Mouse (Mus musculus) ovary, postnatal 14 days (tissue): ENCODE data around the gene Zeb2.

Experiments
- DNase-seq: peaks from one replicate; pipeline ENCODE4 v3.0.0; 2022; ENCODE audit warnings: low spot score

The Zeb2 gene

GRCm38 (mm10) chr2:45117087-45117561 is at the start of gene Zeb2:
Gene Zeb2, minus strand, starts transcription at chr2:45117395.
- DNase-seq: peak; percentile 60

- no peak for DNase-seq
These were observed 41.6 kb upstream of the Zeb2 start for GRCm38 (mm10) chr2:45158785-45159184.

GRCm38 (mm10) chr2:45158351-45158782 is 41.2 kb upstream of the Zeb2 start:
- DNase-seq: no peak

GRCm38 (mm10) chr2:45153315-45153714 is 36.1 kb upstream of the Zeb2 start:
- DNase-seq: no peak

GRCm38 (mm10) chr2:45143162-45143561 is 26.0 kb upstream of the Zeb2 start:
- DNase-seq: no peak

GRCm38 (mm10) chr2:45138906-45139305 is 21.7 kb upstream of the Zeb2 start:
- DNase-seq: no peak

GRCm38 (mm10) chr2:45136783-45137182 is 19.6 kb upstream of the Zeb2 start:
- DNase-seq: no peak

GRCm38 (mm10) chr2:45133225-45133624 is 16.0 kb upstream of the Zeb2 start:
- no peak for DNase-seq

- DNase-seq: no peak
These were observed 13.4 kb upstream of the Zeb2 start for GRCm38 (mm10) chr2:45130461-45131156.

GRCm38 (mm10) chr2:45129556-45129955 is 12.4 kb upstream of the Zeb2 start:
- no peak for DNase-seq

GRCm38 (mm10) chr2:45128696-45129095 is 11.5 kb upstream of the Zeb2 start:
- no peak for DNase-seq

GRCm38 (mm10) chr2:45126401-45126800 is 9.2 kb upstream of the Zeb2 start:
- DNase-seq: no peak

GRCm38 (mm10) chr2:45125181-45125580 is 8.0 kb upstream of the Zeb2 start:
- no peak for DNase-seq

GRCm38 (mm10) chr2:45123490-45123889 is 6.3 kb upstream of the Zeb2 start:
- DNase-seq: no peak

- no peak for DNase-seq
These were observed 926 bp upstream of the Zeb2 start for GRCm38 (mm10) chr2:45118121-45118520.

- no peak for DNase-seq
These were observed 397 bp upstream of the Zeb2 start for GRCm38 (mm10) chr2:45117592-45117991.

- DNase-seq: no peak
These were observed 617 bp downstream of the Zeb2 start for GRCm38 (mm10) chr2:45116531-45117024.

GRCm38 (mm10) chr2:45115720-45116495 is 1.3 kb downstream of the Zeb2 start:
- DNase-seq: no peak

GRCm38 (mm10) chr2:45115211-45115610 is 2.0 kb downstream of the Zeb2 start:
- DNase-seq: no peak

- no peak for DNase-seq
These were observed 2.6 kb downstream of the Zeb2 start for GRCm38 (mm10) chr2:45114596-45114995.

GRCm38 (mm10) chr2:45113912-45114311 is 3.3 kb downstream of the Zeb2 start:
- no peak for DNase-seq

- DNase-seq: no peak
These were observed 4.1 kb downstream of the Zeb2 start for GRCm38 (mm10) chr2:45112891-45113683.
